Mouse (Mus musculus) C2C12 (cell line): ENCODE measurements around the gene Gm49340. TPM values are rescaled to one million over a fixed set of nuclear protein-coding genes. Genes with fewer than 3 reads are reported as not detected.
A peak's percentile ranks its signal among the peaks of the same experiment; 100 is the strongest.

ENCODE experiments used
- H3K27me3 ChIP-seq: one replicate; pipeline ENCODE4 v1.6.1; 2011; ENCODE audit not compliant: control insufficient read depth, insufficient read depth, insufficient read length
- H3K36me3 ChIP-seq: one replicate; pipeline ENCODE4 v1.6.1; 2011; ENCODE audit not compliant: control insufficient read depth, insufficient read depth
- H3K4me3 ChIP-seq: one replicate; pipeline ENCODE4 v1.5.1; 2011; ENCODE audit warnings: mild to moderate bottlenecking, control low read depth; ENCODE audit not compliant: poor library complexity, insufficient read depth, severe bottlenecking
- H3K79me2 ChIP-seq: one replicate; pipeline ENCODE4 v1.6.1; 2011; ENCODE audit not compliant: control insufficient read depth, insufficient read depth
- H3K79me3 ChIP-seq: one replicate; pipeline ENCODE4 v1.6.1; 2011; ENCODE audit warnings: low read depth, control low read depth
- H3ac ChIP-seq: one replicate; pipeline ENCODE3; 2011; ENCODE audit warnings: low read depth; ENCODE audit not compliant: control insufficient read depth, insufficient read length
- CEBPB ChIP-seq: IDR thresholded peaks from one replicate; pipeline ENCODE4 v1.6.1; 2011; ENCODE audit warnings: low read depth, mild to moderate bottlenecking, control low read depth, moderate library complexity
- CTCF ChIP-seq: IDR thresholded peaks from one replicate; pipeline ENCODE4 v1.5.1; 2011; ENCODE audit not compliant: control insufficient read depth, insufficient read depth, insufficient read length
- FOSL1 ChIP-seq: IDR thresholded peaks from one replicate; pipeline ENCODE4 v1.8.0; 2011; ENCODE audit warnings: mild to moderate bottlenecking, low read length; ENCODE audit not compliant: poor library complexity, insufficient read depth, severe bottlenecking
- MAX ChIP-seq: IDR thresholded peaks from one replicate; pipeline ENCODE4 v1.6.1; 2011; ENCODE audit warnings: mild to moderate bottlenecking, control low read depth
- MYOD1 ChIP-seq: IDR thresholded peaks from one replicate; pipeline ENCODE4 v1.6.1; 2011; ENCODE audit warnings: low read depth; ENCODE audit not compliant: control insufficient read depth, insufficient read length
- MYOG ChIP-seq: IDR thresholded peaks from one replicate; pipeline ENCODE4 v1.6.1; 2011; ENCODE audit not compliant: control insufficient read depth, insufficient read length; ENCODE audit errors: extremely low read depth
- USF1 ChIP-seq: IDR thresholded peaks from one replicate; pipeline ENCODE4 v1.6.1; 2011; ENCODE audit warnings: low read depth, mild to moderate bottlenecking, control low read depth, moderate library complexity
- long read RNA-seq, 2 experiments: library from polyadenylated mRNA; unstranded; transcript quantifications; one replicate each; pipeline ENCODE4 v2.0.0; 2019 to 2020
- polyA plus RNA-seq: library from polyadenylated mRNA; unstranded; fragments of >200 nt; fragmentation: generic; extraction: Trizol; gene quantifications from one replicate; pipeline ENCODE4 v1.2.1, GENCODE M21; 2012; ENCODE audit warnings: missing spikeins

Gm49340 gene
- polyA plus RNA-seq, result not detected
- long read RNA-seq, experiment 1, result 0 reads
- long read RNA-seq, experiment 2, result 0 reads

- H3ac ChIP-seq, result no peak within 1 kb of the TSS
- no peaks in the 10 kb centered on the region for H3K27me3 ChIP-seq
- no peak within 1 kb of the TSS for H3K4me3 ChIP-seq
- no peaks in the 10 kb centered on the region for H3K36me3 ChIP-seq
- no peaks in the 10 kb centered on the region for H3K79me3 ChIP-seq
- no peak for TF ChIP-seq CTCF
- no peak for TF ChIP-seq MAX
- TF ChIP-seq USF1, result no peak
- TF ChIP-seq CEBPB, result no peak
- no peak for TF ChIP-seq FOSL1
- no peak for TF ChIP-seq MYOD1
- no peak for TF ChIP-seq MYOG
- H3K79me2 ChIP-seq, result no peaks in the 10 kb centered on the region
Measured at GRCm38 (mm10) chr11:73329442-73329841, at the start of gene Gm49340, which contains the start of the genes Aspa and Spata22. Gm49340 (plus strand) TSS chr11:73329741. Aspa (minus strand) TSS chr11:73329596. Spata22 (plus strand) TSS chr11:73329741.

GRCm38 (mm10) chr11:73280710-73281109 lies 48.8 kb upstream of the Gm49340 start:
- Histone ChIP-seq H3K79me2 (no peaks in the 10 kb centered on the region), H3K4me3 (no peak overlapping the region)
- TF ChIP-seq CTCF, result no peak
- no peak for TF ChIP-seq MYOD1
- TF ChIP-seq MAX, result no peak
- TF ChIP-seq FOSL1, result no peak
- TF ChIP-seq MYOG, result no peak
- no peak for TF ChIP-seq CEBPB
- TF ChIP-seq USF1, result no peak

GRCm38 (mm10) chr11:73281528-73282027 lies 48.0 kb upstream of the Gm49340 start:
- no peak overlapping the region for H3K4me3 ChIP-seq
- H3K36me3 ChIP-seq, result no peaks in the 10 kb centered on the region
- no peaks in the 10 kb centered on the region for H3K79me3 ChIP-seq
- no peak overlapping the region for H3ac ChIP-seq
- no peak for TF ChIP-seq MYOG
- TF ChIP-seq USF1, result no peak
- no peaks in the 10 kb centered on the region for H3K79me2 ChIP-seq
- no peaks in the 10 kb centered on the region for H3K27me3 ChIP-seq

More at GRCm38 (mm10) chr11:73280710-73281109, 48.8 kb upstream of the Gm49340 start:
- no peak overlapping the region for H3ac ChIP-seq
- no peaks in the 10 kb centered on the region for H3K27me3 ChIP-seq
- no peaks in the 10 kb centered on the region for H3K79me3 ChIP-seq
- no peaks in the 10 kb centered on the region for H3K36me3 ChIP-seq

- Histone ChIP-seq H3ac (no peak overlapping the region), H3K79me3 (no peaks in the 10 kb centered on the region)
- TF ChIP-seq MYOD1 (no peak), FOSL1 (no peak), CTCF (no peak), USF1 (no peak), CEBPB (no peak), MAX (no peak), MYOG (no peak)
Measured at GRCm38 (mm10) chr11:73283369-73283768, 46.2 kb upstream of the Gm49340 start.

GRCm38 (mm10) chr11:73283926-73284325 lies 45.6 kb upstream of the Gm49340 start:
- TF ChIP-seq CTCF (no peak), USF1 (no peak), CEBPB (peak; percentile 71), FOSL1 (no peak), MYOD1 (no peak), MAX (no peak), MYOG (no peak)
- no peaks in the 10 kb centered on the region for H3K79me2 ChIP-seq
- H3ac ChIP-seq, result no peak overlapping the region
- H3K27me3 ChIP-seq, result no peaks in the 10 kb centered on the region
- no peaks in the 10 kb centered on the region for H3K79me3 ChIP-seq
- no peaks in the 10 kb centered on the region for H3K36me3 ChIP-seq
- no peak overlapping the region for H3K4me3 ChIP-seq

More at GRCm38 (mm10) chr11:73283369-73283768, 46.2 kb upstream of the Gm49340 start:
- Histone ChIP-seq H3K4me3 (no peak overlapping the region), H3K27me3 (no peaks in the 10 kb centered on the region), H3K36me3 (no peaks in the 10 kb centered on the region), H3K79me2 (no peaks in the 10 kb centered on the region)

- H3K4me3 ChIP-seq, result no peak overlapping the region
- TF ChIP-seq FOSL1 (no peak), USF1 (no peak), CEBPB (peak; percentile 79), CTCF (no peak)
Measured at GRCm38 (mm10) chr11:73284351-73284750, 45.2 kb upstream of the Gm49340 start.

More at GRCm38 (mm10) chr11:73284351-73284750, 45.2 kb upstream of the Gm49340 start:
- no peaks in the 10 kb centered on the region for H3K79me3 ChIP-seq
- no peaks in the 10 kb centered on the region for H3K36me3 ChIP-seq
- no peaks in the 10 kb centered on the region for H3K27me3 ChIP-seq
- H3K79me2 ChIP-seq, result no peaks in the 10 kb centered on the region
- H3ac ChIP-seq, result no peak overlapping the region
